Mouse (Mus musculus) liver, embryonic 15.5 days (tissue): ENCODE data around the gene Gast. TPM values are rescaled to one million over a fixed set of nuclear protein-coding genes. Genes with fewer than 3 reads are reported as not detected.

ENCODE experiments used
- ATAC-seq: fragments of 200-750 bp; cut with Nextera tagmentation; 2 replicates; pipeline ENCODE4 v1.8.0; 2017; ENCODE audit warnings: moderate number of reproducible peaks, mild to moderate bottlenecking, moderate library complexity; ENCODE audit not compliant: insufficient read depth
- H3K27ac ChIP-seq: fragments of 300-500 bp; sonication (generic); replicated peaks from 2 replicates; pipeline ENCODE4 v1.5.1; 2015; ENCODE audit warnings: mild to moderate bottlenecking, inconsistent platforms
- H3K27me3 ChIP-seq: fragments of 300-500 bp; sonication (generic); 2 replicates; pipeline ENCODE4 v1.6.1; 2015; ENCODE audit warnings: mild to moderate bottlenecking, inconsistent platforms
- H3K36me3 ChIP-seq: fragments of 300-500 bp; sonication (generic); replicated peaks from 2 replicates; pipeline ENCODE4 v1.6.1; 2015; ENCODE audit warnings: moderate library complexity, mild to moderate bottlenecking, inconsistent platforms
- H3K4me1 ChIP-seq: fragments of 300-500 bp; sonication (generic); replicated peaks from 2 replicates; pipeline ENCODE4 v1.6.1; 2015; ENCODE audit warnings: inconsistent platforms
- H3K4me2 ChIP-seq: fragments of 300-500 bp; sonication (generic); 2 replicates; pipeline ENCODE4 v1.6.1; 2015; ENCODE audit warnings: moderate library complexity, mild to moderate bottlenecking, inconsistent platforms
- H3K4me3 ChIP-seq: fragments of 300-500 bp; sonication (generic); replicated peaks from 2 replicates; pipeline ENCODE4 v1.5.1; 2015; ENCODE audit warnings: mild to moderate bottlenecking, inconsistent platforms
- H3K9ac ChIP-seq: fragments of 300-500 bp; sonication (generic); 2 replicates; pipeline ENCODE4 v1.6.1; 2015; ENCODE audit warnings: moderate library complexity, mild to moderate bottlenecking, inconsistent platforms
- H3K9me3 ChIP-seq: fragments of 300-500 bp; sonication (generic); replicated peaks from 2 replicates; pipeline ENCODE4 v1.6.1; 2016; ENCODE audit warnings: inconsistent platforms
- WGBS: fragments of 180-500 bp; shearing (Covaris S2); methylation state at CpG from one replicate; pipeline ENCODE4 v1.1.7; 2015; ENCODE audit warnings: mixed read lengths; ENCODE audit not compliant: insufficient replicate concordance; 5-methylcytosine and 5-hydroxymethylcytosine counted together
- polyA plus RNA-seq: library from polyadenylated mRNA; unstranded; fragments of >200 nt; fragmentation: Nextera tagmentation; extraction: Ambion mirVana; gene quantifications from 2 replicates; pipeline ENCODE4 v1.2.1, GENCODE M21; 2015

The Gast gene
- polyA plus RNA-seq, 1 experiment from 2014 or later, result not detected

DNA sequence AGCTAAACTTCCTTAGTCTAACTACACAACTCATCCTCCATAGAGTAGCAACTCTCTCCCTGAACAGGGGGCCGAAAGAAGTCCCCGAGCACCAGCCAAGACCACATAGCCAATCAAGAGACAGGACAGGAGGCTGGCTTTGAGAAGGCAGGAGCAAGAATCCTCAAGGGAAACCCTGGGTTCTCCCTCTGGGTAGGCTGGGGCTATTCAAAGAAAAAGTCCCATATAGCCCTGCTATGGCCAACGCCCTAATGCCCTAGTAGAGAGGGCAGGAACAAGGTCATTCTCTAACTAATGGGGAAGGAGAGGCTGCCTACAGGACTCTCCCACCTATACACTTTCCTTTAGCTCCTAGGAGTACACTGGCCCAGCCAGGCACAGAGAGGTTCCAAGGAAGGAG, 50.8 kb downstream of the Gast start:
- 68% methylated on average over 3 of the region's 3 CpGs for WGBS
- H3K9me3 ChIP-seq, result no peaks in the 10 kb centered on the region
- ATAC-seq, result no peak
- no peak overlapping the region for H3K4me2 ChIP-seq
- H3K9ac ChIP-seq, result no peak overlapping the region
- H3K36me3 ChIP-seq, result peaks cover 18% of the 10 kb centered on the region
- peaks cover 23% of the 10 kb centered on the region for H3K4me1 ChIP-seq
- H3K27ac ChIP-seq, result no peak overlapping the region
- H3K4me3 ChIP-seq, result no peak overlapping the region
- H3K27me3 ChIP-seq, result no peaks in the 10 kb centered on the region

DNA sequence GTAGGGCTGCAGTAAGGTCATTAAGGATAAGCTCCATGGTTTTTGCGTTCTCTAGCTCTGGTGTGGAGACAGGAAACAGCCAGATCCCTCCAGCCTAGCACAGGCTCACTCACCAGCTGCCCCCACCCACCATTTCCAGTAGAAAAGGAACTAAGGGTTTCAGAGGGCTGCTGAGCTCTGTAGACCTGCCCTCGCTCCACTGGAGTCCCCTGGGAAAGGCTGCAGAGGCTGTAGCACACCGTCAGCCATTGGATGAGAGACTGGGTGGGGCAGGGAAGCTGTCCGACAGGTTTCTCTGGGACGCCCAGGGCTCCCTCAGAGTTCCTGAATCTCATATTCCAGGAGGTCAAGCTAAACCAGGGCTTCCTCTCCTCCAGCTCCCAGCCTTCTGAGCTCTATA, 52.4 kb downstream of the Gast start:
- no peak overlapping the region for H3K4me2 ChIP-seq
- WGBS, result 42% methylated on average over 5 of the region's 5 CpGs
- H3K9me3 ChIP-seq, result no peaks in the 10 kb centered on the region
- ATAC-seq, result no peak
- peaks cover 10% of the 10 kb centered on the region; the same call in 1 of the 2 replicates for H3K36me3 ChIP-seq
- no peak overlapping the region for H3K4me3 ChIP-seq
- H3K4me1 ChIP-seq, result peaks cover 38% of the 10 kb centered on the region
- H3K9ac ChIP-seq, result no peak overlapping the region
- H3K27me3 ChIP-seq, result no peaks in the 10 kb centered on the region
- H3K27ac ChIP-seq, result no peak overlapping the region

Other genes starting within 250 kb of the Gast start
- not detected in 2 replicates for gene Krt32, start 246.2 kb upstream of the Gast start, polyA plus RNA-seq
- not detected in 2 replicates for gene Krt35, start 238.2 kb upstream of the Gast start, polyA plus RNA-seq
- gene Krt36, start 228.8 kb upstream of the Gast start, polyA plus RNA-seq, result not detected in 2 replicates
- 0.36 TPM in 1 of 2 replicates, not detected in the other for gene Krt13, start 212.8 kb upstream of the Gast start, polyA plus RNA-seq
- gene Krt15, start 198.5 kb upstream of the Gast start, polyA plus RNA-seq, result 0.16 and 0.84 TPM in 2 replicates
- gene Krt19, start 185.7 kb upstream of the Gast start, polyA plus RNA-seq, result 3.6 and 4.2 TPM in 2 replicates
- gene Krt9, start 141.2 kb upstream of the Gast start, polyA plus RNA-seq, result not detected in 2 replicates
- gene Krt14, start 126.9 kb upstream of the Gast start, polyA plus RNA-seq, result 0.50 and 0.76 TPM in 2 replicates
- gene Krt16, start 85.5 kb upstream of the Gast start, polyA plus RNA-seq, result not detected in 2 replicates
- gene Krt17, start 73.4 kb upstream of the Gast start, polyA plus RNA-seq, result 0.33 and 0.40 TPM in 2 replicates
- not detected in 2 replicates for gene Krt42, start 64.5 kb upstream of the Gast start, polyA plus RNA-seq
- 1,286 and 1,576 TPM in 2 replicates for gene Eif1, start 14.5 kb upstream of the Gast start, polyA plus RNA-seq
- 0.33 and 0.45 TPM in 2 replicates for gene Hap1, start 21.7 kb downstream of the Gast start, polyA plus RNA-seq
- 14.0 and 15.7 TPM in 2 replicates for gene Jup, start 63.4 kb downstream of the Gast start, polyA plus RNA-seq
- 3.6 and 4.0 TPM in 2 replicates for gene P3h4, start 80.4 kb downstream of the Gast start, polyA plus RNA-seq
- 7.8 and 8.5 TPM in 2 replicates for gene Fkbp10, start 81.3 kb downstream of the Gast start, polyA plus RNA-seq
- 16.5 and 17.7 TPM in 2 replicates for gene Nt5c3b, start 107.4 kb downstream of the Gast start, polyA plus RNA-seq
- gene Klhl10, start 107.5 kb downstream of the Gast start, polyA plus RNA-seq, result 0.06 and 0.14 TPM in 2 replicates
- 1.6 and 2.2 TPM in 2 replicates for gene Klhl11, start 138.3 kb downstream of the Gast start, polyA plus RNA-seq
- gene Acly, start 193.6 kb downstream of the Gast start, polyA plus RNA-seq, result 103 and 111 TPM in 2 replicates
- 0.07 and 0.14 TPM in 2 replicates for gene Ttc25, start 211.2 kb downstream of the Gast start, polyA plus RNA-seq
- gene Cnp, start 240.5 kb downstream of the Gast start, polyA plus RNA-seq, result 14.2 and 15.1 TPM in 2 replicates